Mouse (Mus musculus) embryonic fibroblast, embryonic 13.5 days (primary cell): ENCODE measurements around the gene Gm17657.

Source experiments
- CTCF ChIP-seq: IDR thresholded peaks from 2 replicates; pipeline ENCODE4 v1.5.1; 2011; ENCODE audit warnings: mild to moderate bottlenecking, control low read depth, low read length, moderate library complexity, borderline replicate concordance; ENCODE audit not compliant: insufficient read depth
- POLR2A ChIP-seq: IDR thresholded peaks from 2 replicates; pipeline ENCODE4 v1.6.1; 2011; ENCODE audit warnings: low read depth, mild to moderate bottlenecking, control low read depth, low read length, moderate library complexity

DNA sequence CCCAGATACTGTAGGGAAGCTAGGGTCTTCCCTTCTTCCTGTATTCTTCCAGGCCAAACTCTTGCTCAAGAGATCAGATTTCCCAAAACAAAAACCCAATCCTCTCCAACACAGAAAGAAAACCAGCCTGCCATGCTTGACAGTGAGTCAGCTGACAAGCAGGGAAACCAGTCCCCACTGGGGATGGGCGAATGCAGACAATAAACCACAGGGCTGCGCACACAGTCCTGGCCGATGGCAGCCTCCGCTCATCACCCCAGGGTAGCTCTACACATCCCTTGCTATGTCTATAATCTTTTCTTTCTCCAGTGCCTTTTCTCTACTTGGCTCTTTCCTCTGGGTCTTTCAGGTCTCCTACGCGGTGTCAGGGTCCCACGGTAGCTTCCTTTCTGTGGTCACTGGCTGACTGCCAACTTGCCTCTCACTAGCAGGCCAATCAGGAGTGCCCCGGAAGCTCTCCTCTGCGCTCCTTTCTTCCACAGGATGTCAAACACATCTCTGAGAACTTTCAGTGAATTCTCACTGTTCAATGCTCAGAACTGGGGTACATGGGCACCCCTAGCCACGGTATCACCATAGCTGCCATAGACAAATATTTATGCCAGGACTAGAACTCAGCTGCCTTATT, 17.6 kb downstream of the Gm17657 start:
- TF ChIP-seq POLR2A, result no peak
- TF ChIP-seq CTCF, result no peak
